Mouse (Mus musculus): ENCODE measurements around the gene Micu1. TPM values are rescaled to one million over a fixed set of nuclear protein-coding genes. Genes with fewer than 3 reads are reported as not detected.

Micu1 gene
- polyA plus RNA-seq, 1 experiment from 2014 or later, result 79.9 TPM

DNA sequence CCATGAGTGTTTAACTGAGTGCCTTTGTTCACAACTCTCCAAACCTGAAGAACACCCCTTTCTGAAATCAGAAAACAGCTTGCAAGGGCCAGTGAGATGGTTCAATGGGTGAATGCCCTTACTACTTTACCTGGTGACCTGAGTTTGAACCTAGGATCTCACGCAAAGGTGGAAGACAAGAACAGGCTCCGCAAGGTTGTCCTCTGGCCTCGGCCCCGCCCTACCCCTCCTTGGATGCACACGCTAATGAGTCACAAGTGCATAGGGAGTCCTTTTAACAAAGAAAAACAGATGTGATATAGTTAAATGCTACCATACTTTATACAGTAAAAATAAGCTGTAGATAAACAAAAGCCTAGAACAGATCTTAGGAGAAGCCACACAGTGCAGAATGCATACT lies 135.2 kb downstream of the Micu1 start:
- Histone ChIP-seq H3K9me3 (no peaks in the 10 kb centered on the region), H3K4me2 (replicated peaks) (no peak overlapping the region), H3K36me3 (peaks cover 3% of the 10 kb centered on the region; the same call in 1 of the 2 replicates)

DNA sequence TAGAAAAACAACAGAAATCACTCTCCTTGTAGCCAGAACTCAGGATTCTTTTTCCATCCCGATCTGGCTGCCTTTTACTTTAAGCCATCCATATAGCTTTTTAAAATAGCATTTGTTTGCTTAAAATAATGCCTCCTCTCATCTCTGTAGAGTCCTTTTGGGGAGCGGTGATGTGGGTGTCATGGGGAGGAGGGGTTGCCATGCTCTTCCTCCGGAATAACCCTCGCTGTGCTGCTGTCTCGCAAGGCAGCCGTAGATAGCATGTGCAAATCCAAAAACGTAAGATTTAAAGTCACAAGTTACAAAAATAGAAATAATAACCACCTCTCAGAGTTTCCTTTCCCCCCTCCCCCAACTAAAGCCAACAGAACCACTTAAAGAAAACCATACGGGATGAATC lies 139.2 kb downstream of the Micu1 start:
- Histone ChIP-seq H3K4me1 (no peaks in the 10 kb centered on the region), H3K9ac (no peak overlapping the region), H3K27ac (no peak overlapping the region), H3K4me2 (replicated peaks) (no peak overlapping the region), H3K4me3 (no peak overlapping the region), H3K9me3 (no peaks in the 10 kb centered on the region), H3K36me3 (no peaks in the 10 kb centered on the region; the same call in 1 of the 2 replicates), H3K27me3 (no peaks in the 10 kb centered on the region)
- ATAC-seq (ENCODE audit: insufficient number of reproducible peaks, insufficient read depth, low FRiP score, low TSS enrichment), result no peak
- 89% methylated on average over 8 of the region's 8 CpGs for WGBS

More for the DNA sequence above, 135.2 kb downstream of the Micu1 start:
- Histone ChIP-seq H3K4me3 (no peak overlapping the region), H3K27me3 (no peaks in the 10 kb centered on the region), H3K4me1 (no peaks in the 10 kb centered on the region), H3K9ac (no peak overlapping the region), H3K27ac (no peak overlapping the region)
- no peak for ATAC-seq (ENCODE audit: insufficient number of reproducible peaks, insufficient read depth, low FRiP score, low TSS enrichment)
- 83% methylated on average over 5 of the region's 5 CpGs for WGBS

DNA sequence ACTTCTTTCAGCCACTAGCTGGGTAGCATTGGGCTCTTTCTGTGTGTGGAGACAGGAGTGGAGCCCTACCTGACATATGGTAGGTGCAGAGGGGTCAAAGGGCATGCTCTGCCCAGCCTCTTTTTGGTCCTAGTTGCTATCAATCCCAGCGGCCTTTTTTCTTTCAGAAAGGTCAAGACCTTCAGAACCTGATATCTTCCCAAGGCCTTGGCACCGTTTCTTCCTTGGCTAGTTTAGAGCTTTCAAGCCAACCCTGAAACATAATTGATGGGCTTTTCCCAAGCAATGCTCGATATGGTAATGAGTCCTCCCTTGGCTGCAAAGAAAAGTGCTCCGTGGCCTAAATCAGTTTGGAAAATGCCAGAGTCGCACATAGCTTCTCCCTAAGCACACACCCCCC lies 140.8 kb downstream of the Micu1 start:
- Histone ChIP-seq H3K9me3 (no peaks in the 10 kb centered on the region), H3K4me1 (no peaks in the 10 kb centered on the region), H3K4me3 (no peak overlapping the region), H3K9ac (no peak overlapping the region), H3K27me3 (no peaks in the 10 kb centered on the region), H3K27ac (no peak overlapping the region), H3K36me3 (no peaks in the 10 kb centered on the region; the same call in 1 of the 2 replicates), H3K4me2 (replicated peaks) (no peak overlapping the region)
- no peak for ATAC-seq (ENCODE audit: insufficient number of reproducible peaks, insufficient read depth, low FRiP score, low TSS enrichment)
- 38% methylated on average over 5 of the region's 5 CpGs for WGBS

DNA sequence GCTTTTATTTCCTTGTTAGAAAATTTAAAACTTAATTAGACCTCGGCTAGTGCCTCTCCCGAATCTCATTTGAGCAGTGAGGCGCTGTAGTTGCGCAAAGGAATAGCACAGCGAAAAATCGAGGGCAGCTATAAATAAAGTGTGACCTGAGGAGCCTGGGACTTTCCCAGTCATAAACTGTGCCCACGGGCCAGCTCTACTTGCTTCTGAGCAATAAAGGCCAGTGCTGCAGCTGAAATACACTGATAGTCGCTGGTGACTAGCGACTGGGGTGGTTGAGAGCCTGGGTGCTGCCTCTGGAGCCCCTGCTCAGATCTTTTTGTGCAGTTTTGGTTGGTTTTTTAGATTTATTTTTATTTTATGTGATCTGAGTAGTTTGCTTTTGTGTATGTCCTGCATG lies 142.4 kb downstream of the Micu1 start:
- Histone ChIP-seq H3K27ac (no peak overlapping the region), H3K4me2 (replicated peaks) (no peak overlapping the region), H3K4me3 (no peak overlapping the region), H3K36me3 (no peaks in the 10 kb centered on the region; the same call in 1 of the 2 replicates), H3K4me1 (no peaks in the 10 kb centered on the region), H3K9ac (no peak overlapping the region), H3K9me3 (no peaks in the 10 kb centered on the region), H3K27me3 (no peaks in the 10 kb centered on the region)
- WGBS, result 85% methylated on average over 9 of the region's 9 CpGs
- no peak for ATAC-seq (ENCODE audit: insufficient number of reproducible peaks, insufficient read depth, low FRiP score, low TSS enrichment)

DNA sequence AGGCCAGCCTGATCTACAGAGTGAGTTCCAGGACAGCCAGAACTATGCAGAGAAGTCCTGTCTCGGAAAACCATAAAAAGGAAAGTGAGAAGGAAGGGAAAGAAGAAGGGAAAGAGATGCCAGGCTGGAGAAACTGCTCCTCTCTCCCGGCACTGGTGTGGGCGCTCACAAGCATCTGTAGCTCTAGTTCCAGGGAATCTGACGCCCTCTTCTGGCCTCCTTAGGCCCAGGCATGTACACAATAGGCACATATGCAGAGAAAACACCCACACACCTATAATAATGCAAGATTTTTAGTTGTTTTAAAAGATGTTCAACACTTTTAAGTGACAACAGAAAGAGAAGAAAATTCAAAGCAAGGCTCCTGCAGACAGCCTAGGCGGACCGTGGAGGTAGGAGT lies 144.1 kb downstream of the Micu1 start:
- no peak overlapping the region for H3K27ac ChIP-seq
- no peaks in the 10 kb centered on the region for H3K9me3 ChIP-seq
- ATAC-seq (ENCODE audit: insufficient number of reproducible peaks, insufficient read depth, low FRiP score, low TSS enrichment), result no peak
- H3K4me1 ChIP-seq, result no peaks in the 10 kb centered on the region
- no peak overlapping the region for H3K4me2 ChIP-seq (replicated peaks)
- H3K9ac ChIP-seq, result no peak overlapping the region
- 81% methylated on average over 6 of the region's 6 CpGs for WGBS
- H3K27me3 ChIP-seq, result no peaks in the 10 kb centered on the region
- no peaks in the 10 kb centered on the region; the same call in 1 of the 2 replicates for H3K36me3 ChIP-seq
- no peak overlapping the region for H3K4me3 ChIP-seq

DNA sequence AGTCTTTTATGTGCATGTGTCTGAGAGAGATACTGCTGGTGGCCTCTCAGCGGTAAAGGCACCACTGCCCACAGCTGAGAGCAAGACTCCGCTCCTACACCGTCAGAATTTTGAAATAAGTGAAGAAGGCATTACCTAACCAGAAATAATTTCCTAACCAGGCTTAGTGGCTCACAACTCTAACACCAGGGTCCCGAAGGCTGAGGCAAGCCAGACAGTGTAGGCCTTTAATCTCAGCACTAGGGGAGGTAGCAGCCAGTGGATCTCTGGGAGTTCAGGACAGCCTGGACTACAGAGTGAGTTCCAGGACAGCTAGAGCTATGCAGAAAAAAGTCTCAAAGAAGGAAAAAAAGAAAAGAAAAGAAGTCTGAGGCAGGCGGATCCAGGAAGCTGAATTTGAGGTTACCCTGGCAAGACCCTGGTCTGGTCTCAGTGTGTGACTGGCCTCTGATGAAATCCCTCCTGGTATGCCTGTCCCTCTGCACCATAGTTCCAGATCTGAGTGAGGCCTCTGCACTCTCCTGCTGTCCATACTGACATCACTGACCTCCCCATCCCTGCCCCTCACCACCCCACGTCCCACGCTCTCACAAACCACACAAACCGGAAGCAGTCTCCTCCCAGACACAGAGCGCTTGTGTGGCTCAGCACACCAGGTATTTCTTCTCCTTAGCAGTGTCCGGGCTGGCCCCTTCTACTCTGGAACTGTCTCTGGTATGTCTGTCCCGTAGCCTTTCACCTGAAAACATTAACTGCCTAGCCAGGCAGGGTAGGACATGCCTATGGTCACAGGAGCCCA lies 146.0 kb downstream of the Micu1 start:
- H3K27ac ChIP-seq, result no peak overlapping the region
- 71% methylated on average over 11 of the region's 11 CpGs for WGBS
- no peak overlapping the region for H3K9ac ChIP-seq
- ATAC-seq (ENCODE audit: insufficient number of reproducible peaks, insufficient read depth, low FRiP score, low TSS enrichment), result no peak
- no peak overlapping the region for H3K4me2 ChIP-seq (replicated peaks)
- H3K9me3 ChIP-seq, result no peaks in the 10 kb centered on the region
- no peak overlapping the region for H3K4me3 ChIP-seq
- no peaks in the 10 kb centered on the region for H3K4me1 ChIP-seq
- H3K27me3 ChIP-seq, result no peaks in the 10 kb centered on the region
- H3K36me3 ChIP-seq, result no peaks in the 10 kb centered on the region

DNA sequence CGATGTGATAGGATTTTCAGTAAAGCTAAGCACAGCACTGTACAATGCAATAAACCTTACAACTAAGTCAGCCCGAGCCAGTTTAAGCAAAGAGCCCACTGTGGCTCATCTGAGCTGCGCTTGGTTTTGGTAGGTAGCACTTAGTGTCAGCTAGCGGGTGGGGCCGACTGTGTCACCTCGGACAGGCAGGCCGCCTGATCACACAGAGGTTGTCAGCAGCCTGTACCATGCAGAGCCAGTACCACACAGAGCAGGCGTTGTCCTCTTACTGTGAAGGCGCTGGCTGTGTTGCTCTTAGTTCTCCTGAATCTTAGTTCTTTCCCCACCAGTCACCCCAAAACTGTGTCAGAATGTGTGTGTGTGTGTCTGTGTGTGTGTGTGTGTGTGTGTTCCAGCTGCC lies 146.7 kb downstream of the Micu1 start:
- no peak overlapping the region for H3K27ac ChIP-seq
- no peaks in the 10 kb centered on the region for H3K27me3 ChIP-seq
- H3K9me3 ChIP-seq, result no peaks in the 10 kb centered on the region
- H3K36me3 ChIP-seq, result no peaks in the 10 kb centered on the region
- 56% methylated on average over 9 of the region's 9 CpGs for WGBS
- no peak for ATAC-seq (ENCODE audit: insufficient number of reproducible peaks, insufficient read depth, low FRiP score, low TSS enrichment)
- H3K4me1 ChIP-seq, result no peaks in the 10 kb centered on the region
- no peak overlapping the region for H3K4me2 ChIP-seq (replicated peaks)
- no peak overlapping the region for H3K4me3 ChIP-seq
- H3K9ac ChIP-seq, result no peak overlapping the region

DNA sequence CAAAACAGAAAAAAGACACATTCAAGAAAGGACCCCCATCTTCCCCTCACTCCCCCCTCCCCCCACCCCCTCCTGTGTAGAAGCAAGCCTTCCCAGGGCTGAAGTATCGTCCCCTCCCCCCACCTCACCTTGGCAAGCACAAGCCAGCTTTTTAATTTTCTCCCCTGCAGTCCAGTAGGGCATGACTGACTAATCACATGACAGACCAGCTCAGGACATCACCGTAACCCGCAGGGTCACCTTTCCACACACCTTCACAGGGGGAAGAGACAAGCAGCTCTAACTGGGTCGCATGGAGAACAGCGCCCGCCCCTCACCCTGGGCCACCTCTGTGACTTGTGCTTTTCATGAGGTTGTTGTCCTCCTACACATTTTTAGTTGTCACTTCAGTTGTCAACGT lies 147.1 kb downstream of the Micu1 start:
- WGBS, result 75% methylated on average over 7 of the region's 7 CpGs
- Histone ChIP-seq H3K9me3 (no peaks in the 10 kb centered on the region), H3K27me3 (no peaks in the 10 kb centered on the region), H3K36me3 (no peaks in the 10 kb centered on the region), H3K27ac (no peak overlapping the region), H3K9ac (no peak overlapping the region), H3K4me2 (replicated peaks) (no peak overlapping the region), H3K4me3 (no peak overlapping the region), H3K4me1 (no peaks in the 10 kb centered on the region)
- ATAC-seq (ENCODE audit: insufficient number of reproducible peaks, insufficient read depth, low FRiP score, low TSS enrichment), result no peak

DNA sequence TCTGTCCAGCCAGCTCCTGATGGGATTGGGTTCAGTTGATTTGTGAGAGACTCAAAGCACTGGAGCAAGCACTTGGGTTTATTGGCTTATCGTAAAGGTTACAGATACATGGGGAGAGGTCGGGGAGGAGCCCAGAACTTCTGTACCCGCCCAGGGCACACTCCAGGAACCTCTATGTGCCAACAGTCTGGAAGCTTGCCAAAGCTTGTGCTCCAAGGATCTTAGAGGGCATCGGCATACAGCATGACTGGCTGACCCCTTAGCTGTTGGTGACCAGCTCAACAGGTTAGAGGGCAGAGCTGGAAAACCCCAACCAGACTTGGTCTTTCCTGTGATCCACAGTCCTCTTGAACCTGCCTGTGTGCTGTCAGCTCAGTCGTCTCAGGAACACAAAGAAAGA lies 154.9 kb downstream of the Micu1 start:
- no peak overlapping the region for H3K4me2 ChIP-seq (replicated peaks)
- H3K9me3 ChIP-seq, result no peaks in the 10 kb centered on the region
- H3K4me3 ChIP-seq, result no peak overlapping the region
- no peak overlapping the region for H3K9ac ChIP-seq
- WGBS, result 89% methylated on average over 5 of the region's 5 CpGs
- H3K4me1 ChIP-seq, result peaks cover 9% of the 10 kb centered on the region; the same call in 1 of the 2 replicates
- H3K27ac ChIP-seq, result no peak overlapping the region
- no peak for ATAC-seq (ENCODE audit: insufficient number of reproducible peaks, insufficient read depth, low FRiP score, low TSS enrichment)
- no peaks in the 10 kb centered on the region for H3K36me3 ChIP-seq
- H3K27me3 ChIP-seq, result no peaks in the 10 kb centered on the region

DNA sequence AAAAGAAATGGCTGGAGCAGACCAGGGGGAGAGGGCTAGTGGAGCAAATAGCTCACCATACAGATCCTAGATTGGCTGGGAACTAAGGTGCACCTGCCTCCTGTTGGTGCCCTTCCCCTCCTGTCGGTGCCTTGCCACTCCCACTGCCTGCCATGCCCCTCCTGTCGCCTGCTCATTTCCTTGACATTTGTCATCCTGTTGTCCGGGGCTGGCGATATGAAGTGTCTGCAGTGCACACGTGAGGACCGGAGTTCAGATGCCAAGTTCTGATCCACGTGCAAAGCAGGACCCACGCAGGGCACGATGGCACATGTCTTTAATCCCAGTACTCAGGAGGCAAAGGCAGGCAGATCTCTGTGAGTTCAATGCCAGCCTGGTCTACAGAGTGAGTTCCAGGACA lies 158.4 kb downstream of the Micu1 start:
- Histone ChIP-seq H3K9ac (no peak overlapping the region), H3K27me3 (no peaks in the 10 kb centered on the region), H3K36me3 (peaks cover 16% of the 10 kb centered on the region; the same call in 1 of the 2 replicates), H3K4me1 (peaks cover 9% of the 10 kb centered on the region; the same call in 1 of the 2 replicates), H3K27ac (no peak overlapping the region), H3K4me3 (no peak overlapping the region), H3K4me2 (replicated peaks) (no peak overlapping the region), H3K9me3 (no peaks in the 10 kb centered on the region)
- 89% methylated on average over 9 of the region's 9 CpGs for WGBS
- ATAC-seq (ENCODE audit: insufficient number of reproducible peaks, insufficient read depth, low FRiP score, low TSS enrichment), result no peak

DNA sequence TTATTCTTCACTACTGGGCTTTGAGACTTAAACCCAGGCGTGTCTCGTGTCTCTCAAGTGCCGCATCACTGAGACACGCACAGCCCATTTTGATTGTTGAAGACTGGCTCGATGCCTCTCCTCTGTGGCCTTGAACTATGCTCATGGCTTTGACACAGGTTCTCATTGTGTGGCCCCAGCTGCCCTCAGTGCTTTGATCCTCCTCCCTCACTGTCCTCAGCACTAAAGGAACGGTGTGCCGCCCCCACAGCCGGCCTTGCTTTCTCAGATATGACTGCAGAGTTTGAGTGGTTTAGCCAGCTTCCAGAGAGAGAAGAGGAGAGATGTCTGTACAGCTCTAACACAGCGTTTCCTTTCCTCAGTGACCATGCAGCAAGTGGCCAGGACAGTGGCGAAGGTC lies 158.9 kb downstream of the Micu1 start:
- Histone ChIP-seq H3K9me3 (no peaks in the 10 kb centered on the region), H3K4me3 (no peak overlapping the region), H3K4me1 (peaks cover 9% of the 10 kb centered on the region; the same call in 1 of the 2 replicates), H3K36me3 (peaks cover 16% of the 10 kb centered on the region; the same call in 1 of the 2 replicates), H3K27ac (no peak overlapping the region), H3K9ac (no peak overlapping the region), H3K4me2 (replicated peaks) (no peak overlapping the region), H3K27me3 (no peaks in the 10 kb centered on the region)
- WGBS, result 87% methylated on average over 10 of the region's 10 CpGs
- ATAC-seq (ENCODE audit: insufficient number of reproducible peaks, insufficient read depth, low FRiP score, low TSS enrichment), result no peak

DNA sequence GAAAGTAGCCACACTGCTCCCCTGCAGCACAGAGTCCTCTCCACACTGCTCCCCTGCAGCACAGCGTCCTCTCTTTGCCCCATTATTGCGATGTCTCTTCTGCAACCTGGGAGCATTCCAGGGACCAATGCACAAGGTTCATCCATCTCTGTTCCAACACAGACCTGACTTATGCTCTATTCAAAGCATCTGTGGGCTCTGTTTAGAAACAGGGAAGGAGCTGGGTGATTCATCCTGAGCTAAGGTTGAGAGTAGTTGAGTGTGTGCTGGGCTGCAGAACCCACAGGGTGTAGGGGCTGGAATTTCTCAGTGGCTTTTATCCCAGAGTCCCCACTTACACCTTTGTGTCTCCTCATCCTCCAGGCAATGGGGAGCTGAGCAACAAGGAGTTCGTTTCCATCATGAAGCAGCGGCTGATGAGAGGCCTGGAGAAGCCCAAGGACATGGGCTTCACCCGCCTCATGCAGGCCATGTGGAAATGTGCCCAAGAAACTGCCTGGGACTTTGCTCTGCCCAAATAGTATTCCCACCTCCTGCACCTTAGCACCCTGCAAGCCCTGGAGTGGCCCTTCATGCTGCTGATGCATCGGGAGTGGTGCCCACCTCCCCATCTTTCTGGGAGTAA lies 160.7 kb downstream of the Micu1 start:
- WGBS, result 80% methylated on average over 6 of the region's 6 CpGs
- H3K27me3 ChIP-seq, result no peaks in the 10 kb centered on the region

More for the DNA sequence above, 160.7 kb downstream of the Micu1 start:
- no peak overlapping the region for H3K4me3 ChIP-seq
- no peaks in the 10 kb centered on the region for H3K9me3 ChIP-seq
- H3K9ac ChIP-seq, result no peak overlapping the region
- H3K4me1 ChIP-seq, result peaks cover 9% of the 10 kb centered on the region; the same call in 1 of the 2 replicates
- H3K36me3 ChIP-seq, result peaks cover 16% of the 10 kb centered on the region; the same call in 1 of the 2 replicates
- no peak overlapping the region for H3K4me2 ChIP-seq (replicated peaks)
- no peak for ATAC-seq (ENCODE audit: insufficient number of reproducible peaks, insufficient read depth, low FRiP score, low TSS enrichment)
- H3K27ac ChIP-seq, result no peak overlapping the region
